Mouse (Mus musculus): ENCODE data around the gene Lypd5.

DNA sequence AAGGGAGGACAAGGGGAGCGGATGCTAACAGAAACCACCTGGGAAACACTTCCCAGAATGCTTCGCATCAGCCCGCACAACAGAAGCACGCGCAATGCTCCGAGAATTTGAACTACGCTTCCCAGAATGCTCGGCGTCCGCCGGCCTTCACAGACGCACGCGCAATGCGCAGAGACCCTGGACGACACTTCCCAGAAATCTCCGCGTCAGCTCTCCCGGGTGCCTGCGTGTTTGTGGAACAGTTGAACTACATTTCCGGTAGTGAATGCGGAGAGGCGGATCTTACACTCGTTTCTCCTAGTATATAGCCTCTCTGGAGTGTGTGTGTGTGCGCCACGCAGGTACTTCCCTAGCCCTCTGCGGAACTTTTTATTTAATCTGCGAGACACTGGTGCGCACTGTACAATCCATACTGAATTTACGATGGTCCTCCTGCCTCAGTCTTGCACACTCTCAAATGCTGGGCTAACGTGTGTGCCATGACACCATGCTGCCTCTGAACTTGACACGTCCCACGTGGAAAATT lies 32.4 kb upstream of the Lypd5 start, which contains the start of gene Zfp94:
- no peak for TF ChIP-seq CTCF (conservative IDR thresholded peaks at IDR 0.05; ENCODE audit: low read length)
- no peak for TF ChIP-seq POU5F1 (IDR thresholded peaks at IDR 0.05; ENCODE audit: borderline replicate concordance, low read length)
- TF ChIP-seq NANOG (IDR thresholded peaks at IDR 0.05; ENCODE audit: borderline replicate concordance, low read length) = no peak
